Mouse (Mus musculus) embryo, embryonic 11.5 days (tissue): ENCODE measurements at regions not wholly inside any gene's neighbourhood (a gene's known extent, or its start where the extent isn't known, plus 50 kb on each side); places are given as distances from the start of the nearest gene placed in this dataset.

ENCODE experiments used
- DNase-seq: peaks from one replicate; pipeline ENCODE4 v3.0.0-alpha.2; 2012; ENCODE audit warnings: low read depth, low spot score

DNA sequence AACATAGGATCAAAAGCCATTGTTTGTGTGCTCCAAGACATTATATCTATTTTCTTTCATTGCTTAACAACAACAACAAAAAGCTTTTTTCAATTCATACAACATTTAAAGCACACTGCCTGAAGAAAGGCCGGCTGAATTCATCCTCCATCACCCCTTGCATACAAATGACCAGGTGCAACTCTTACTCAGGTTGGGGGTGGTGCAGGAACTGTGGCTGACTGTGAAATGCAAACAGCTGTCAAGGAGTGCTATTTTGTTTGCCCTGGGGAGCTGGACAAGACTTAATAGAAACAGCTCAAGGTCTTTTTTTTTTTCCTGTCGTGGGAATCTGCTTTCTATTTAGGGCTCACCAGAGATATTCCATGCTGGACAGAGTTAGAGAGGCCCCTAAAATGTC lies 406.6 kb upstream of the Cldn34d start:
- no peak for DNase-seq

DNA sequence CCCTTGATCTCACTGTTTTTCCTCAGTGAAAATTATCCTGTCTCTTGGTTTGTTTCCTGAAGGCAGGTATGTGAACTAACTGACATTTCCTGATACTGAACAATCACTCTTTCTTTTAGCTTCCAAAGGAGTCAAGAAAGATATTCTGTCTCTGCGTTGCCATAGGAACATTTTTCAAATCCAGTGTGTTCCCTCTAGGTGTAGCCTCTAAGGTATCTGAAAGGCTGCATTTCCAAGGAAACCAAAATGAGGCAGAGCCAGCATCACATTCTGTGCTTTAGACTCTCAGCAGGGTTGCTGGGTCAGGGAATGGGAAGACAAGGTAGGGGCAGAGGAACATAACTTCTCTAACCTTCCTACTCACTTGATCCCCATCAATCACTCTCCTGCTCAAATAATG lies 411.2 kb upstream of the Cldn34d start:
- DNase-seq, result no peak

DNA sequence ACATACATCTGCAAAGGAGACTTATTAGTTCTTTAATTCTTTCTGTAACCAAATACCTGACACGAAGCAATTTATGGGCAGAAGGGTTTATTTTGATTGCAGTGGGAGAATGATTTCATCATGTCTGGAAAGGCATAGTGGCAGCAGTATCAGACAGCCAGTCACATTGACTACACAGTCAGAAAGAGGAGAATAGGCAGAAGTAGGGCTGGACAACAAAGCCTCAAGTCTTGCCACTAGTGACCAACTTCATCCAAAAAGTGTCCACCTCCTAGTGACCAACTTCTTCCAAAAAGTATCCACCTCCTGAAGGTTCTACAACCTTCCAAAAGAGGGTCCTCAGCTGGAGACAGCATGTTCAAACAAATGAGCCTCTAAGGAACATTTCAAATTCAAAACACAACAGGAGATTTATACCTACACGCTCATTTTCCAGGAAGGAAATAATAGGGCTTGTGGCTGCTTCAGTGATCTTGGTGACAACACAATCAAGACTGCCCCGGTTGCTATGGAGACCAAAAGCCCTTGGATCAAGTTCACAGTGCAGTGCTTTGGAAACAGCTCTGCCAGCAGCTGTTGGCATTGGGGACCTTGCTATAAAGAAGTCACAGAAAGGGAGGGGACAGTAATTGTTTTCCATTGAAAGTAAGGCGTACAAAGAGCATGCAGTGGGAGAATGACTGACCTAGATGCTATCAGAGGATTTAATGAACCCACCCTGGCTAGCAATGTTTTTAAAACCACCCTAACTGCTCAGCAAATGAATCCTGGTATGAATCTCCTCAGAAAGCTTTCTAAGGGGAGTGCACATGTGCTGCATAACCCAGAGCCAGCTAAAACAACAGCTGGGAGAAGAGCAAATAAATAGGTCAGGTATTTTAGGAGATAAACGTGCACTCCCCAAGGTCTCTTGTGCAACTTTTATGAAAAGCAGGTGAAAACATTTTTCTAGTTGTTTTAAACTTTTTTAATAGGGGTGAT lies 448.0 kb upstream of the Cldn34d start:
- peak; percentile 37 for DNase-seq

DNA sequence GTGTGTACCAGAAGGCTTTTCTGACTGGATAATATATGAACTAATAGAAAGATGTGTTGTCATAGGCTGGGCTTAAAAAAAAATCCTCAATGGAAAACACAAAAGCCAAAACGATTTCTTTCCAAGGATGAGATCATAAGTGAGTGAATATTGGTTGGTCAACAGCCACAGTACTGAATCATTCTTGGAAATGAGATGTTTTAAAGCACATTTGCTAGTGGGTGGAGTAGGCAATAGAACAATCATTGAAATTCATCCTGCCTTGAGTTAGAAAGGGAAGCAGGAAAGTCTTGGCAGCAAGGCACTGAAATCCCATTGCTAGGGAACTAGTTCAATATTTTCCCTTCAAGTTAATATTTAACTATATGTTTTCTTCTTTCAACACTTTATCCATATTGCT lies 449.3 kb upstream of the Cldn34d start:
- DNase-seq, result no peak

DNA sequence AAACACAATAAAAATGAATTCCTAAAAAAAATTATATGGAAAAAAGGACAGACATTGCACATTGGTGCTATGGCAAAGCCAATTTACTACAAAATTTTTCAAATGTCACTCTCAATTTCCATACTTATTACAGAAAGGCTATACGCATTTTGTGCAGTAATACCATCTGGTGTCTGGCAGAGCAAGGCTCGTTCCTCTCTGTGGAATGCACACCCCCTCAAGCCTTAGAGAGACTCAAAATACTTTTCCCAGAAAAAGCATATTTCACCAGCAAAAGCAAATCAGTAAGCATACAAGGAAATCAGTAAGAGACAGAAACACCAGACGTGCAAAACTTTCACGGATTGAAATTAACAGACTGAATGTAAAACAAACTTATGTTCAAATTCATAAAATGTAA lies 431.0 kb upstream of the Tbl1x start:
- DNase-seq, result no peak

DNA sequence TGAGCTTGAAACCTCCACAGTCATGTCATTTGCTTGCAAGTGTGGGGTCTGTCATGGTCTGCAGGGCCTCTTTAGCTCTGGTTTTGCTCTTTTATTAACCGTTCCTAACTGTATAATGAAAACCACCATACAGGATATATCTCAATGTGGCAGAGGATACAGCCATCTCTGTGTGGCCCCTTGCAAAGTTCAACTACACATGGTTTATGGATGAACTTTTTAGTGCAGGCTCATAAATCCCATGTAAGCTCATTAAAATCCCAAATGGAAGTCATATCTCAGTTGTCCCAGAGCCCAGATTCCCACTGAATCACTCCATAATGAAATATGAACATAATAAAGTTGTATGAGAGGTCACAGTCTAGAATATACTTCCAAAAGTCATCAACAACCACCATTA lies 428.1 kb upstream of the Tbl1x start:
- no peak for DNase-seq

DNA sequence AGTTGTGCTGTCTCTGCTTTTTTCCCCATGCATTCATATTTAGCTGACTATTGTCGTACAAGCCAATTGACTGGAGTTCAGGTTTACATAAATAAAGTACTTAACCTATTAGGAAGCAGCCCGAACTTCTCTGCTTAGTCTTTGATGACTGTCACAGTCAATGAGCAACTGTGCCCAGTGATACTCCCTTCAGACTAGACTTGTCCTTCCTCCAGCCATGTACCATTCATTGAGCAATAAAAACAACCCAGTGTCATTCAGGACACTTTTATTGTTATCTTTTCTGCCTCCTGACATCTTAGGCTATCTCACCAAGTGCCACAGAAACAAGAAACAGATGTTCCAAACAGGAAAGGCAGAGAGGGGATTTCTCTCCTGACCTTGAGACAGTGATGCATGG lies 389.1 kb upstream of the Tbl1x start:
- no peak for DNase-seq
